Mouse (Mus musculus): ENCODE data around the gene Psmb7. TPM values are rescaled to one million over a fixed set of nuclear protein-coding genes. Genes with fewer than 3 reads are reported as not detected.
A peak's percentile ranks its signal among the peaks of the same experiment; 100 is the strongest.

The Psmb7 gene
- polyA plus RNA-seq, 1 experiment from 2014 or later = 162 TPM

DNA sequence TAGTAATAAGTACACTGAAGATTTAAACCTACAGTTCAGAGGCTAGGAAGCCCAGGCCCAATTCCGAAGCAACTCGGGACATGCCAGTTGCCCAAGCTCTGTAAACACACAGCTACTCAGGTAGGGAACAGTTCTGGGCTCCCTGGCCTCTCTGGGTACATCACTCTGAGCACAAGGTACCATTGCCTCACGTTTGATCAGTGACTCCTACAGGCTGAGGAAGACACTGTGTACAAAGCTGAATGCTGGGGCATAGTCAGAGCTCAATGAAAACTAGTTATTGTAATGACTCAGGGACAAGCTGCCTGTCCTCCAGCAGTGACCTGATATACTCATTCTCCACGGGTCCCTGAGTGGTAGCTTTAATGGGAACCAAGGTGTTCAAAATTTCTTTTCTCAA, 22.8 kb downstream of the Psmb7 start:
- DNase-seq (ENCODE audit: low spot score) (no peak), ATAC-seq (ENCODE audit: low FRiP score, low TSS enrichment) (no peak)
- peaks cover 6% of the 10 kb centered on the region; the same call in 1 of the 2 replicates for H3K36me3 ChIP-seq (ENCODE audit: control insufficient read depth, insufficient read depth, low read length)
- TF ChIP-seq EP300 (optimal IDR thresholded peaks at IDR 0.05) = no peak
- H3K9ac ChIP-seq (ENCODE audit: low read length) = no peak overlapping the region
- 71% methylated on average over 4 of the region's 4 CpGs for WGBS
- no peaks in the 10 kb centered on the region for H3K4me1 ChIP-seq (replicated peaks; ENCODE audit: control insufficient read depth, insufficient read depth)
- no peak overlapping the region for H3K4me2 ChIP-seq (replicated peaks; ENCODE audit: low read depth)
- H3K27me3 ChIP-seq (ENCODE audit: control insufficient read depth, insufficient read depth, low read length) = no peaks in the 10 kb centered on the region
- no peak overlapping the region for H3K27ac ChIP-seq (replicated peaks)
- H3K9me3 ChIP-seq (ENCODE audit: control insufficient read depth, low read length) = no peaks in the 10 kb centered on the region
- H3K4me3 ChIP-seq (ENCODE audit: low read depth, low read length) = no peak overlapping the region

DNA sequence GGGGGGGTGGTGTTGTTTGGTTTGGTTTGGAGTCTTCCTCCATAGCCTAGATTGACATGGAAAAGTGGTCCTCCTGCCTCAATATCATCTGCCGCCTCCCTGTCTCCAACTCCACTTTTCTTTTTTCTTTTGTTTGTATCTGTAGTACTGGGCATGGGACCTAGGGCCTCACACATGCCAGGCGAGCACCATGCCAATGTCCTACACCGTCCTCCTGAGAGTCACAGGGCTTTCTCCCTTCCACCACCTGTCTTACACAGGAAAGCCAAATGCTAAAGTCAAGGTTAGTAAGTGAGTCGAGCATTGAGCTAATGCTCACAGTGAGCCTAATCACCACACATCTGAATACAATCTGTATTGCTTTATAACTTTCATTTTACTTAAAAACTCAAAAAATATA, 24.1 kb downstream of the Psmb7 start:
- Histone ChIP-seq H3K27me3 (ENCODE audit: control insufficient read depth, insufficient read depth, low read length) (no peaks in the 10 kb centered on the region), H3K27ac (replicated peaks) (no peak overlapping the region), H3K9me3 (ENCODE audit: control insufficient read depth, low read length) (no peaks in the 10 kb centered on the region), H3K4me2 (replicated peaks; ENCODE audit: low read depth) (no peak overlapping the region), H3K9ac (ENCODE audit: low read length) (no peak overlapping the region), H3K4me1 (replicated peaks; ENCODE audit: control insufficient read depth, insufficient read depth) (no peaks in the 10 kb centered on the region), H3K36me3 (ENCODE audit: control insufficient read depth, insufficient read depth, low read length) (peaks cover 6% of the 10 kb centered on the region; the same call in 1 of the 2 replicates), H3K4me3 (ENCODE audit: low read depth, low read length) (no peak overlapping the region)
- TF ChIP-seq EP300 (optimal IDR thresholded peaks at IDR 0.05) = no peak
- no peak for TF ChIP-seq CTCF (IDR thresholded peaks at IDR 0.05; ENCODE audit: low read depth)
- whole genome bisulfite sequencing = 91% methylated on average over 4 of the region's 4 CpGs
- DNase-seq (ENCODE audit: low spot score) (no peak), ATAC-seq (ENCODE audit: low FRiP score, low TSS enrichment) (no peak)

GRCm38 (mm10) chr2:38616956-38617872, 26.7 kb downstream of the Psmb7 start:
- no peaks in the 10 kb centered on the region for H3K9me3 ChIP-seq (ENCODE audit: control insufficient read depth, low read length)
- WGBS = 84% methylated on average over 5 of the region's 5 CpGs
- H3K4me1 ChIP-seq (replicated peaks; ENCODE audit: control insufficient read depth, insufficient read depth) = no peaks in the 10 kb centered on the region
- H3K4me3 ChIP-seq (ENCODE audit: low read depth, low read length) = no peak overlapping the region
- no peak for DNase-seq (ENCODE audit: low spot score)
- TF ChIP-seq CTCF (IDR thresholded peaks at IDR 0.05; ENCODE audit: low read depth) (no peak), EP300 (optimal IDR thresholded peaks at IDR 0.05) (no peak)
- no peak overlapping the region for H3K9ac ChIP-seq (ENCODE audit: low read length)
- no peak overlapping the region for H3K27ac ChIP-seq (replicated peaks)
- H3K36me3 ChIP-seq (ENCODE audit: control insufficient read depth, insufficient read depth, low read length) = peaks cover 6% of the 10 kb centered on the region; the same call in 1 of the 2 replicates
- no peak overlapping the region for H3K4me2 ChIP-seq (replicated peaks; ENCODE audit: low read depth)
- H3K27me3 ChIP-seq (ENCODE audit: control insufficient read depth, insufficient read depth, low read length) = no peaks in the 10 kb centered on the region
- ATAC-seq (ENCODE audit: low FRiP score, low TSS enrichment) = no peak

GRCm38 (mm10) chr2:38616072-38616471, 27.8 kb downstream of the Psmb7 start:
- ATAC-seq (ENCODE audit: low FRiP score, low TSS enrichment) = no peak
- no peak overlapping the region for H3K27ac ChIP-seq (replicated peaks)
- 51% methylated on average over 4 of the region's 4 CpGs for WGBS
- no peaks in the 10 kb centered on the region for H3K27me3 ChIP-seq (ENCODE audit: control insufficient read depth, insufficient read depth, low read length)
- no peak for TF ChIP-seq EP300 (optimal IDR thresholded peaks at IDR 0.05)
- peak; percentile 59 for TF ChIP-seq CTCF (IDR thresholded peaks at IDR 0.05; ENCODE audit: low read depth)
- DNase-seq (ENCODE audit: low spot score) = no peak
- no peaks in the 10 kb centered on the region for H3K9me3 ChIP-seq (ENCODE audit: control insufficient read depth, low read length)
- H3K4me2 ChIP-seq (replicated peaks; ENCODE audit: low read depth) = no peak overlapping the region
- no peaks in the 10 kb centered on the region for H3K4me1 ChIP-seq (replicated peaks; ENCODE audit: control insufficient read depth, insufficient read depth)
- H3K4me3 ChIP-seq (ENCODE audit: low read depth, low read length) = no peak overlapping the region
- H3K36me3 ChIP-seq (ENCODE audit: control insufficient read depth, insufficient read depth, low read length) = peaks cover 6% of the 10 kb centered on the region; the same call in 1 of the 2 replicates
- H3K9ac ChIP-seq (ENCODE audit: low read length) = no peak overlapping the region

GRCm38 (mm10) chr2:38614437-38614836, 29.4 kb downstream of the Psmb7 start:
- no peaks in the 10 kb centered on the region for H3K4me1 ChIP-seq (replicated peaks; ENCODE audit: control insufficient read depth, insufficient read depth)
- H3K4me2 ChIP-seq (replicated peaks; ENCODE audit: low read depth) = no peak overlapping the region
- no peaks in the 10 kb centered on the region for H3K9me3 ChIP-seq (ENCODE audit: control insufficient read depth, low read length)
- TF ChIP-seq CTCF (IDR thresholded peaks at IDR 0.05; ENCODE audit: low read depth) = no peak
- no peak for TF ChIP-seq EP300 (optimal IDR thresholded peaks at IDR 0.05)
- H3K27me3 ChIP-seq (ENCODE audit: control insufficient read depth, insufficient read depth, low read length) = no peaks in the 10 kb centered on the region
- no peak overlapping the region for H3K9ac ChIP-seq (ENCODE audit: low read length)
- H3K4me3 ChIP-seq (ENCODE audit: low read depth, low read length) = no peak overlapping the region
- no peak overlapping the region for H3K27ac ChIP-seq (replicated peaks)
- peaks cover 6% of the 10 kb centered on the region; the same call in 1 of the 2 replicates for H3K36me3 ChIP-seq (ENCODE audit: control insufficient read depth, insufficient read depth, low read length)
- ATAC-seq (ENCODE audit: low FRiP score, low TSS enrichment) (no peak), DNase-seq (ENCODE audit: low spot score) (no peak)
- WGBS = 84% methylated on average over 6 of the region's 6 CpGs

GRCm38 (mm10) chr2:38613576-38613975, 30.3 kb downstream of the Psmb7 start:
- Histone ChIP-seq H3K36me3 (ENCODE audit: control insufficient read depth, insufficient read depth, low read length) (peaks cover 6% of the 10 kb centered on the region; the same call in 1 of the 2 replicates), H3K4me3 (ENCODE audit: low read depth, low read length) (no peak overlapping the region), H3K27ac (replicated peaks) (no peak overlapping the region), H3K27me3 (ENCODE audit: control insufficient read depth, insufficient read depth, low read length) (no peaks in the 10 kb centered on the region), H3K4me2 (replicated peaks; ENCODE audit: low read depth) (no peak overlapping the region), H3K9me3 (ENCODE audit: control insufficient read depth, low read length) (no peaks in the 10 kb centered on the region), H3K9ac (ENCODE audit: low read length) (no peak overlapping the region), H3K4me1 (replicated peaks; ENCODE audit: control insufficient read depth, insufficient read depth) (no peaks in the 10 kb centered on the region)
- no peak for DNase-seq (ENCODE audit: low spot score)
- no peak for ATAC-seq (ENCODE audit: low FRiP score, low TSS enrichment)
- WGBS = 94% methylated on average over 3 of the region's 3 CpGs
- TF ChIP-seq EP300 (optimal IDR thresholded peaks at IDR 0.05) (no peak), CTCF (IDR thresholded peaks at IDR 0.05; ENCODE audit: low read depth) (no peak)
